Mouse (Mus musculus) 416B (cell line): ENCODE data around the gene Ola1.

Experiments used
- DNase-seq: peaks from one replicate; pipeline ENCODE4 v3.0.0; 2011; ENCODE audit warnings: low read depth

Ola1 gene

DNA sequence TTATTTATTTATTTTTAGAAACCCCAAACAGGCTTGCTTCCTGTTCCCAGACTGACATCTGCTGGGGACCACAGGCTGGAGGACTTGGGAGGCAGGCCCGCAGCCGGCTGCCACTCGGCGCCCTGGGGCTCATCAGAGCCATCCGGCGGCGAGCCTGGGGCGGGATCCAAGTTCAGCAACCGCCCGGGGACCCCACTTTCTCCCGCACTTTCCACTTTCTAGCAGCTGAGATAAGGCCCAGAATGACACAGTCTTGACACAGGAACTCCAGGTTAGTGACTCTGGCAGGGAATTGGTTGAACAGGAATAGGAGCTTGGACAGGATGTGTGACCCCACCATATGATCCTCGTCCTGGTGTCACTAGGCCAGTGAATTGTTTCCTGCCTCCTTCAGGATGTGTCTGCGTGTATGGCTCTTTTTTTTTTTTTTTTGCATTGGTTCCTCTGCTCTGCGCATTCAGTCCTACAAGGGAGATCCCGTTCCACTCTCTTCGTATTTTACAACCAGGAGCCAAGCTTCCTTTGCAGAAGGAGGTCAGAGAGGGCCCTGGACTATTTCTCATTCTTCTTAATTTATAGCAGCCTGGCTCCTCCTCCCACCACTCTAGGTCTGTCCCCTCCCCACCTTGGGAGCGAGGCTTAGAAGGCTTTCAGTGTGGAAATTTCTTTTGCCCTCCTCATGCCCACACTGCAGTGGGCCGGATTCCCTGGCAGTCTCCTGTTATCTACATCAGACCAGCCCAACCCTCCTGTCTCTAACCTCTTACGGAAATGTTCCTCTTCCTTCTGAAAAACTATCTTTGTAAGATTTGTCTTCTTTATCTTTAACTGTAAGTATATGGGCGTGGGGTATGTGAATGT is 152.2 kb downstream of the Ola1 start:
- DNase-seq = peak; percentile 61

GRCm38 (mm10) chr2:73063911-73064619 is 154.7 kb downstream of the Ola1 start:
- peak; percentile 59 for DNase-seq

DNA sequence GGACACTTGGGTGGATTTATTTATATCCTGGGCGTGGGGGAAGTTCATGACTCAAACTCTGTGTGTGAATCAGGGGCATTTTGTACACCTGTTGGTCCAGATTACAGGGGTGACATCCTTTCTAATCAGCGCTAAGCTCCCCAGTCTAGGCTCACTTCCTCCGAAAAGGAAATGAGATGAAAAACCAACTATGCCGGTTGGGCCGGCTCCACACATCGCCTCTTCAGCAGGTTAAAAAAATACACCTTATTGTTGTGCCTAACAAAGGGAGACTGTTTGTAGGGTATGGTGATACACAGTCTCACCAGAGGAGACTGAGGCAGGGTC is 158.5 kb downstream of the Ola1 start:
- DNase-seq = no peak

GRCm38 (mm10) chr2:73059550-73060258 is 159.0 kb downstream of the Ola1 start:
- peak; percentile 75 for DNase-seq

DNA sequence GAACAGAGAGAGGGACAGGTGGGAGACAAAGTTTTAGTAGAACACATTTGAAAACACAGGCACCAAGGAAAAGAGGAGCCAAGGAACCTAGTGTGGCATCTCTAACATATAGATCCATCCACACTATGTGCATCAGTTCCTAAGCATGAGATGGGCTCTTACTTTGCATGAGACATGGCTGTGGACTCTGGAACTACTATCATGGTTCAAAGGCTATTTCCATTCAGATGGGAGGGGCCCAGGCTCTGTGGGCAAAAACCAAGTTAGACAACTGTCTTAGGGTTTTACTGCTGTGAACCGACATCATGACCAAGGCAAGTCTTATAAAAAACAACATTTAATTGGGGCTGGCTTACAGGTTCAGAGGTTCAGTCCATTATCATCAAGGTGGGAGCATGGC is 160.4 kb downstream of the Ola1 start:
- DNase-seq = no peak

- DNase-seq = peak; percentile 42
Observed at GRCm38 (mm10) chr2:73057589-73057988, 161.1 kb downstream of the Ola1 start.

DNA sequence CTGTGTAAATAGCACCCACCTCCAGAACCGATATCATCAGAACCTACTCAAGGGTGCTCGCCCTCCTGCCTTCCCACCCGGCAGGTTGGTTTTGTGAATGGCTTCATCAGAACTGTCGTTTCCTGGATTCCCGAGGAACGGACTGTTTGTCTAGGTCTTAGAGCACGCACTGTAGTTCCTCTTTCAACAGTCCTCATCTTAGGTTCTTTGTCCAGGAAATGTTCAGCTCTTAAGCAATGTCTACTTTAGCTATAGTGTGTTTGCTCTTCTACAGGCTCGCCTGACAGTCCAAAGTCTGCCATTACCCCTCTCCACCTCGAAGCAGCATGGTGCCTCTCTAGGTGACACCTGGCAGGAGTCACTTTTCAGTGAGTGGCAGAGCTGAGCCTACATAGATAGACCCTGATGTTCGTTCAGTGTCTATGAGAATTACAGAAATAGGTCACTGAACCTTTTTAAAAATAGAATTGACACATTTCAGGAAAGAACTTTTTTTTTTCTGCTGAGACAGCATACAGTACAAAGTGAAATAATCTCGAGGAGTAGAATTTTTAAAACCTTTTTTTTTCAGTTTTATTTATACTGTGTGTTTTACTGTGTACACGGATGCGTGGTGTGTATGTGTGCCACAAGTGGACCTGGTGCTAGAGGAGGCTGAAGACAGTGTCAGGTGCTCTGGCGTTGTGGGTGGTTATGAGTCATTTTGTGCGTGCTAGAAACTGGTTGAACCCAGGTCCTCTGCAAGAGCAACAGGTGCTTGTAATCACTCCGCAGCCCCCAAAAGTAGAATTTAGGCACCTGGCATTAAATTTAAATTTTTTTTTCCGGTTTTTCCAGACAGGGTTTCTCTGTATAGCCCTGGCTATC is 162.4 kb downstream of the Ola1 start:
- peak; percentile 70 for DNase-seq

DNA sequence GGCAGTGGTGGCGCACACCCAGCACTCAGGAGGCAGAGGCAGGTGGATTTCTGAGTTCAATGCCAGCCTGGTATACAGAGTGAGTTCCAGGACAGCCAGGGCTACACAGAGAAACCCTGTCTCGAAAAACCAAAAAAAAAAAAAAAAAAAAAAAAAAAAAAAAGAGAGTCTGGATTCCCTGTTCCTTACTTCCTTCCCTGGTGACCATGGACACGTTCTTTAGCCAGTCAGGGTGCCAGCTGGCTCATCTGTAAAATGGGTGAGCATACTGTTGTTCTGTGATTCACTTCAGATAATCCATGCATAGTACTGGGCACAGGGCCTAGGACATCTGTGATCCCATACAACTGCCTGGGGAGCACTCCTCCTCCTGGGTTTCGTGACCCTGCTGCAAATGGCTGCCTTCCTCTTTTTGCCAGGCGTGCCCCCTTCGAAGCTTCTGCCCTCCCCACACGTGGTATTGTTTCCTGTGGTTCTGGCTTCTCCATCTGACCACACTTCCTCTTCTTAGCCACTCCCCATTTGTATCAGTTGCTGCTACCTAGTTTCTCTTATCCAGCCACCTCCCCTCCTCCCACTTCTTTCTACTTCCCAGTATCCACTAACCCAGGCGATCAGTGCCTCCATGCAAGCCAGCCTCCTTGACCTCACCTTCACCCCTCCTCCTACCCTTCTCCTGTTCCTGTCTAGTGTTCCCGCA is 164.8 kb downstream of the Ola1 start:
- peak; percentile 95 for DNase-seq

- no peak for DNase-seq
Observed at GRCm38 (mm10) chr2:73050401-73050800, 168.3 kb downstream of the Ola1 start.

DNA sequence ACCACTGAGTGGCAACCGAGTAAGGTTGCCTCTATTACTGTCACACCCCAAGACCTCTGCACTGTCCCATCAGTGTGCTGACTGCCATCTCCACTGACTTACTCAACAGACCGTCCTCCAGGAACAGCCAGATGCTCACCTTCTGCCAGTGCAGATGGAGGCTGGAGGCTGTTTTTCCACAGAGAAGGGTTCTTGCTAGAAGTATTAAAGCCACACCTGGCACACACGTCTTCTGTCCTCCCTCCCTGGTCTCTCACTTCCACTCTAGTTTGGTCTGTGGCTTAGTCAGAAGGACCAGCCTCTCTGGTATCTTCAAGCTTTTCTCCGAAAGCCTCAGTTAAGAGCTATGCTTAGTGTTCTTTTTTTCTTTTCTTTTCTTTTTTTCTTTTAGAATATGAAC is 168.7 kb downstream of the Ola1 start:
- no peak for DNase-seq

- DNase-seq = peak; percentile 40
Observed at GRCm38 (mm10) chr2:73049001-73049684, 169.6 kb downstream of the Ola1 start.

DNA sequence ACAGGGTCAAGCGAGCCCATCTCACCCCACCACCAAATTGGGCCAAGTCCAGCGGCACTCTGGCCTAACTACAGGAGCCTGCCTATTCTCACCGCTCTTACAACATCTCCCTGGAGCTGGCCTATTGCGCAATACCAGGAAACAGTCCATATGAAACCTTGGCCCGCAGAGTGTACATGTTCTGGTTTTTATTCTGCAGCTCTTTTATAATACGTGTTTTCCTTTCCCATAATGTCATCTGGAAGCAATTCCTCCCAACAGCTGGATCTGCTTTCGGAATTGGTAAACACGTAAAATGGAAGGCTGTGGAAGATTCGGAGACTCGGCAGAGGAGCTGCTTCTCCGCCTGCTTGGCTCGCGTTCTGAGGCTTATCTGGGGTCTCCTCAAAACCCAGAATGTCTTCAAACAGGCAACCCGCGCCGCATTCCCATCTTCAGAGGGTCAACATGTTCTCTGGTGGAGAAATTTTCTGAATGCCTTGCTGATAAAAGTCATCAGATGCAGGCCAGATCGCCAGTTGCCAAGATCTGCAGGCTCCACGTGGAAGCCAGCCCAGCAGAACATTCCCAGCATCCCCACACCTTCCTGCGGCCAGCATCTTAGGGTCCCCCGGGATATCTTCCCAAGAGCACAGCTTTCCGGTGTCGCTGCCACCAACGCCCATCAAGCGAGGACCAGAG is 171.5 kb downstream of the Ola1 start:
- peak; percentile 73 for DNase-seq

DNA sequence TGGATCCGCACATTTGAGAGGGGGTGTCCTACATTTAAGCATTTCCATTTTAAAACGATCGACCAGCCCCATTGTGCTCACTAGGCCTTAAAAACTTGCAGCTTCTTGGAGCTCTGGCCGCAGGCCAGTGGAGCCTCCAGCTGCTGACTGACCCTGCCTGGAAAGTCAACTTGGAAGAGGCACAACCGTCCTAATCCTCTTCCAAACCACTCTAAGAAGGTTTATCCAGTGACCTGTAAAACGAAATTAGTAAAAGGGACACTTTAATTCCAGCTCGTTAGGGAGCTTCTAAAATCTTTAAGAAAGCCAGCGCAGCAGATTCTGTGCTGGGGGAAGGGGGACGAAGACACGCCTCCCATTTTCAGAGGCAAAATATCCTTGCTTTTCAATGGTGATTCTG is 172.1 kb downstream of the Ola1 start:
- DNase-seq = no peak

GRCm38 (mm10) chr2:73045505-73045904 is 173.2 kb downstream of the Ola1 start:
- no peak for DNase-seq
